Mouse (Mus musculus) embryonic fibroblast, embryonic 13.5 days (primary cell): ENCODE data around the gene 6030408B16Rik.

Experiments
- CTCF ChIP-seq: IDR thresholded peaks from 2 replicates; pipeline ENCODE4 v1.5.1; 2011; ENCODE audit warnings: mild to moderate bottlenecking, control low read depth, low read length, moderate library complexity, borderline replicate concordance; ENCODE audit not compliant: insufficient read depth
- POLR2A ChIP-seq: IDR thresholded peaks from 2 replicates; pipeline ENCODE4 v1.6.1; 2011; ENCODE audit warnings: low read depth, mild to moderate bottlenecking, control low read depth, low read length, moderate library complexity

- TF ChIP-seq POLR2A (no peak), CTCF (no peak)
These were observed 19.0 kb downstream of the 6030408B16Rik start for GRCm38 (mm10) chr15:101312006-101312405.
